8 mouse cellular contexts compared by ENCODE assay signal in genomic region chr13:117219871-117220500, GRCm38 (mm10). TPM values are rescaled to one million over a fixed set of nuclear protein-coding genes. Genes with fewer than 3 reads are reported as not detected.
A peak's percentile ranks its signal among the peaks of the same experiment; 100 is the strongest.
DNase-seq lines count a peak whose midpoint lies in the region; ATAC-seq and TF ChIP-seq lines count a peak whose summit lies in the region.

No protein-coding gene starts in this region.

- ATAC-seq in erythroblast, adult 5-6 weeks (replicated peaks; ENCODE audit: low FRiP score, poor library complexity, severe bottlenecking) = no peak
- no peak for ATAC-seq in limb, embryonic 15.5 days (ENCODE audit: insufficient number of reproducible peaks, low FRiP score, low TSS enrichment, low read depth)
- peak; percentile 11; the same call in 1 of the 2 replicates for ATAC-seq in stomach, embryonic 16.5 days (ENCODE audit: insufficient read depth, low FRiP score)
- ATAC-seq in inflammation-experienced regulatory T-cells, adult 6 months = no peak

- peak overlapping the region; percentile 91 for H3K4me3 ChIP-seq in erythroblast, embryonic 14.5 days (replicated peaks)
- peak overlapping the region; percentile 32; the same call in 1 of the 2 replicates for H3K4me3 ChIP-seq in testis, adult 2 months (ENCODE audit: control insufficient read depth, low read depth, low read length)
- peak overlapping the region; percentile 63 for H3K4me3 ChIP-seq in limb, embryonic 15.5 days
- H3K4me3 ChIP-seq in stomach, embryonic 16.5 days (replicated peaks; ENCODE audit: low read length) = peak overlapping the region; percentile 55

- TF ChIP-seq POLR2A in testis, adult 2 months (IDR thresholded peaks at IDR 0.05; ENCODE audit: control insufficient read depth, low read depth, low read length) = no peak

- peaks cover 69% of the 10 kb centered on the region for H3K4me1 ChIP-seq in erythroblast, embryonic 14.5 days (ENCODE audit: control insufficient read depth)
- H3K4me1 ChIP-seq in testis, adult 2 months (ENCODE audit: control insufficient read depth, insufficient read depth, low read length) = no peaks in the 10 kb centered on the region; the same call in 1 of the 2 replicates
- H3K4me1 ChIP-seq in limb, embryonic 15.5 days = peaks cover 18% of the 10 kb centered on the region
- H3K4me1 ChIP-seq in stomach, embryonic 16.5 days (ENCODE audit: control insufficient read depth, insufficient read depth, low read length) = 0 out of 2 replicates have a peak, but pooled peaks cover 6% of the 10 kb centered on the region

- H3K36me3 ChIP-seq in erythroblast, embryonic 14.5 days (ENCODE audit: control insufficient read depth) = peaks cover 5% of the 10 kb centered on the region
- no peaks in the 10 kb centered on the region for H3K36me3 ChIP-seq in testis, adult 2 months (ENCODE audit: control insufficient read depth, insufficient read depth, low read length)
- no peaks in the 10 kb centered on the region for H3K36me3 ChIP-seq in limb, embryonic 15.5 days
- no peaks in the 10 kb centered on the region for H3K36me3 ChIP-seq in stomach, embryonic 16.5 days (ENCODE audit: control insufficient read depth, insufficient read depth, low read length)

- no peak overlapping the region for H3K9ac ChIP-seq in limb, embryonic 15.5 days
- peak overlapping the region; percentile 72 for H3K9ac ChIP-seq in stomach, embryonic 16.5 days (ENCODE audit: low read length)

- H3K9me3 ChIP-seq in erythroblast, embryonic 14.5 days (ENCODE audit: control insufficient read depth, low read length) = no peaks in the 10 kb centered on the region
- H3K9me3 ChIP-seq in limb, embryonic 15.5 days = no peaks in the 10 kb centered on the region
- no peaks in the 10 kb centered on the region for H3K9me3 ChIP-seq in stomach, embryonic 16.5 days (replicated peaks; ENCODE audit: control insufficient read depth, low read length)

- WGBS in limb, embryonic 15.5 days = 15% methylated on average over 16 of the region's 16 CpGs
- 17% methylated on average over 16 of the region's 16 CpGs for WGBS in stomach, embryonic 16.5 days

- TF ChIP-seq CTCF in testis, adult 2 months (IDR thresholded peaks at IDR 0.05; ENCODE audit: control insufficient read depth, insufficient read depth, insufficient replicate concordance, low read depth, low read length) = no peak

- DNase-seq in testis, postnatal 14 days (ENCODE audit: low spot score) = no peak
- DNase-seq in cerebellum, postnatal 4 days (ENCODE audit: low spot score in 2 of 2) = no peak

- peak overlapping the region; percentile 98 for H3K4me2 ChIP-seq in limb, embryonic 15.5 days
- H3K4me2 ChIP-seq in stomach, embryonic 16.5 days (ENCODE audit: low read depth, low read length) = peak overlapping the region; percentile 98

- H3K27ac ChIP-seq in testis, adult 2 months (ENCODE audit: control insufficient read depth, insufficient read depth, low read depth, low read length) = no peak overlapping the region
- H3K27ac ChIP-seq in limb, embryonic 15.5 days = no peak overlapping the region
- H3K27ac ChIP-seq in stomach, embryonic 16.5 days (ENCODE audit: low read length) = no peak overlapping the region

- peaks cover 34% of the 10 kb centered on the region for H3K27me3 ChIP-seq in erythroblast, embryonic 14.5 days (ENCODE audit: control insufficient read depth)
- H3K27me3 ChIP-seq in testis, adult 2 months (ENCODE audit: control insufficient read depth, insufficient read depth, low read length) = no peaks in the 10 kb centered on the region
- H3K27me3 ChIP-seq in limb, embryonic 15.5 days = peaks cover 7% of the 10 kb centered on the region
- H3K27me3 ChIP-seq in stomach, embryonic 16.5 days (ENCODE audit: control insufficient read depth, insufficient read depth, low read length) = no peaks in the 10 kb centered on the region

RNA-seq across cellular contexts. Expression of gene Gm17509, which starts 0.9 kb away (rescaled TPM):
- not detected in 2 replicates for polyA plus RNA-seq in erythroblast, embryonic 14.5 days (2012)
- not detected in 2 replicates for total RNA-seq in erythroblast, adult 5-6 weeks (2015; ENCODE audit: low replicate concordance)
- not detected in 2 replicates for total RNA-seq in erythroblast, adult 5-6 weeks (2017; ENCODE audit: low replicate concordance)
- polyA plus RNA-seq in testis, adult 2 months (2012; rRNA removed) = 0.05 TPM in 1 of 2 replicates, not detected in the other
- polyA plus RNA-seq in limb, embryonic 15.5 days (2015; fragmentation: Nextera tagmentation; extraction: Ambion mirVana) = 0.09 TPM in 1 of 2 replicates, not detected in the other
- 0.13 TPM in 1 of 2 replicates, not detected in the other for polyA plus RNA-seq in stomach, embryonic 16.5 days (2015; fragmentation: Nextera tagmentation; extraction: Ambion mirVana)
- polyA plus RNA-seq in inflammation-experienced regulatory T-cells, adult 6 months (2017; shearing (Covaris generic)) = under 1 TPM in 2 of 3 experiments, not detected in 1; 0.15 to 0.26 TPM

RNA-seq across cellular contexts. Expression of gene Emb, which starts 11.7 kb away (rescaled TPM):
- polyA plus RNA-seq in erythroblast, embryonic 14.5 days (2012) = 0.72 and 3.6 TPM in 2 replicates
- total RNA-seq in erythroblast, adult 5-6 weeks (2015; ENCODE audit: low replicate concordance) = 58.3 and 62.8 TPM in 2 replicates
- 42.1 and 61.7 TPM in 2 replicates for total RNA-seq in erythroblast, adult 5-6 weeks (2017; ENCODE audit: low replicate concordance)
- polyA plus RNA-seq in testis, adult 2 months (2012; rRNA removed) = 5.3 and 9.8 TPM in 2 replicates
- polyA plus RNA-seq in limb, embryonic 15.5 days (2015; fragmentation: Nextera tagmentation; extraction: Ambion mirVana) = 23.0 and 23.3 TPM in 2 replicates
- 18.8 and 19.6 TPM in 2 replicates for polyA plus RNA-seq in stomach, embryonic 16.5 days (2015; fragmentation: Nextera tagmentation; extraction: Ambion mirVana)
- 100 to 1,000 TPM; 155 to 201 (median 196) TPM for polyA plus RNA-seq in inflammation-experienced regulatory T-cells, adult 6 months (2017; shearing (Covaris generic))

Comparison
In these comparisons a context has a peak if more than half of its experiments do, and no peak if none do; other contexts are left out.
1. H3K4me3 ChIP-seq: peak in every context shown above with its lines; median percentile 91 in erythroblast, embryonic 14.5 days; 63 in limb, embryonic 15.5 days; 55 in stomach, embryonic 16.5 days; 32 in testis, adult 2 months.